Mouse (Mus musculus): ENCODE data around the gene Dync2li1.

Dync2li1 gene

GRCm38 (mm10) chr17:84611500-84611899, 14.8 kb upstream of the Dync2li1 start:
- DNase-seq (ENCODE audit: low spot score in 2 of 2): no peak

GRCm38 (mm10) chr17:84611971-84612370, 14.3 kb upstream of the Dync2li1 start:
- DNase-seq (ENCODE audit: low spot score in 2 of 2): no peak

- no peak for DNase-seq (ENCODE audit: low spot score in 2 of 2)
These were observed 10.5 kb upstream of the Dync2li1 start for GRCm38 (mm10) chr17:84615811-84616210.

- no peak for DNase-seq (ENCODE audit: low spot score in 2 of 2)
These were observed 9.7 kb upstream of the Dync2li1 start for GRCm38 (mm10) chr17:84616526-84617074.

- no peak for DNase-seq (ENCODE audit: low spot score in 2 of 2)
These were observed 8.3 kb upstream of the Dync2li1 start for GRCm38 (mm10) chr17:84617953-84618352.

GRCm38 (mm10) chr17:84619112-84619511, 7.2 kb upstream of the Dync2li1 start:
- no peak for DNase-seq (ENCODE audit: low spot score in 2 of 2)

GRCm38 (mm10) chr17:84620076-84620475, 6.2 kb upstream of the Dync2li1 start:
- DNase-seq (ENCODE audit: low spot score in 2 of 2): no peak

- DNase-seq (ENCODE audit: low spot score in 2 of 2): no peak
These were observed 5.7 kb upstream of the Dync2li1 start for GRCm38 (mm10) chr17:84620610-84621009.

- no peak for DNase-seq (ENCODE audit: low spot score in 2 of 2)
These were observed 5.1 kb upstream of the Dync2li1 start for GRCm38 (mm10) chr17:84621209-84621608.

DNA sequence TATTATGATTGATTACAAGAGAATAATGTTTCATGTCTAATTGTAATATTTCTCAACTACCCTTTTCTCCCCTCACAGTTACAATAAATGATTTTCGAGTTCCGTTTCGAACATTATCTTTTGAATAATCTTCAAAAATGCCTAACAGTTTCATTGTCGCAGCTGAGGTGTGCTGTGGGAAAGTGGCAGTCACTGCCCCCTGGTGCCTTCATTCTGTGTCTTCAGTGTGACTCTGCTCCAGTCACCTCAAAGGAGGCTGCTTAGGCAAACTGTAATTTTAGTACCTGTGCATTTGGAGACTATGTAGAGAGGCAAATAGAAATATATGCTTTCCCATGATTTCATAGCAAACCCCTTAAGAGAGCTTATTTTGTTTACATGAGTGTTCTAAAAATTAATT, 4.3 kb upstream of the Dync2li1 start:
- DNase-seq (ENCODE audit: low spot score in 2 of 2): no peak

- DNase-seq (ENCODE audit: low spot score in 2 of 2): no peak
These were observed 3.4 kb upstream of the Dync2li1 start for GRCm38 (mm10) chr17:84622873-84623272.

DNA sequence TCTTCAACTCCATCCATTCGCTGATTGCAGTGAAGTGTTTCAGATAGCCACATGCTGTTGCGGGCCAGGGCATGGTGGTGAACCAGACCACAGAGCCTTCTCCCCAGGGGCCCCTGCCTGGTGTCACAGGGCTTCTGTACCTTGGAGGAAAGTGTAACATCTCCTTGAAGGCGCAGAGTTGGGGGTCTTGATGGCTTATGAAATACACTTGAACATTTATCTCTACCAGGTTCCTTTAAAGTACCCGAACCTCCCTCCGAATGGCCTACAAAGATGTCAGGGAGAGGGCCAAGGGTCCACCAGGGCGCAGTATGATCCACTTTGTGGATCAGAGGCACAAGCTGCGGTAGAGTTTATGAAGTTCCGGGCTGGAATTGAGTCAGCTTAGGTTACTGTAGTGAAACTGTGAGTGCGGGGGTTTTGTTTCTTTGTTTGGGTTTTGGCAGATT, 585 bp downstream of the Dync2li1 start:
- DNase-seq (ENCODE audit: low spot score in 2 of 2): peak in 1 of 2 experiments; percentile 15

DNA sequence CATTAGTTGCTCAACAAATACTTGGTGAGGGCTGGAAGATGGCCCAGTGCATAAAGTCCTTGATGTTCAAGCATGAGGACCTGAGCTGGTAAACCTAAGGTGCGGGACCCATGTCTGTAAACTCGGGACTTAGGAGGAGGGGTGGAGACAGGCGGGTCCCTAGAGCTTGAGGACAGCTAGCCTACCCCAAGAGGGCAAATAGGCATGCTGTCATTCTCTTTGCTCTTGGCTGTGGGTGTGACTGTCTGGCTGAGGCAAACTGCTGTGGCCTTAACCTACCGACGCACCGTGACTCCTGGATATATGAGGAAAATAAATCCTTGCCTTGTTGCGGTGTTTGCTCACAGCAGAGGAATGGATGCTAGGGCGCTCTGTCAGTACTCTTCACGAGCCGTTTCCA, 1.4 kb downstream of the Dync2li1 start:
- DNase-seq (ENCODE audit: low spot score in 2 of 2): no peak

GRCm38 (mm10) chr17:84628611-84629010, 2.3 kb downstream of the Dync2li1 start:
- no peak for DNase-seq (ENCODE audit: low spot score in 2 of 2)

GRCm38 (mm10) chr17:84631836-84632235, 5.5 kb downstream of the Dync2li1 start:
- DNase-seq (ENCODE audit: low spot score in 2 of 2): no peak

DNA sequence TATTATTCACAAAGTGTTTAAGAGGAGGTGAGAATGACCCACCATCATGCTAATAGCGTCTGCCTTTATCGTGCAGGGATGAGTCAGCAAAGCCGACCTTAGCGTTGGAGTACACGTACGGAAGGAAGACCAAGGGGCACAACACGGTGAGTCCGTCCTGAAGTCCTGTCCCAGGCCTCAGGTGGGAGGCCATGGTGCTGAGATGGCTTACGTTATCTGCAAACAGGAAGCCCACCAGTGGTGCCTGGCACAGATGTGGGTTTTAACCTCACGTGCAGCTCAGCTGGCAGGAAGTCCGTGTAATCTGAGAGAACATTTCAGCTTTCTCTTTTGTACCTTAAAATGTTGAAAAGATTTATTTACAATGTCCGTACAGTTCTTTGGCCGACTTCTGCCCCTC, 7.1 kb downstream of the Dync2li1 start:
- DNase-seq (ENCODE audit: low spot score in 2 of 2): no peak

- peak in 1 of 2 experiments; percentile 13 for DNase-seq (ENCODE audit: low spot score in 2 of 2)
These were observed 10.0 kb downstream of the Dync2li1 start for GRCm38 (mm10) chr17:84636328-84636727.

GRCm38 (mm10) chr17:84637971-84638370, 11.7 kb downstream of the Dync2li1 start:
- DNase-seq (ENCODE audit: low spot score in 2 of 2): no peak

DNA sequence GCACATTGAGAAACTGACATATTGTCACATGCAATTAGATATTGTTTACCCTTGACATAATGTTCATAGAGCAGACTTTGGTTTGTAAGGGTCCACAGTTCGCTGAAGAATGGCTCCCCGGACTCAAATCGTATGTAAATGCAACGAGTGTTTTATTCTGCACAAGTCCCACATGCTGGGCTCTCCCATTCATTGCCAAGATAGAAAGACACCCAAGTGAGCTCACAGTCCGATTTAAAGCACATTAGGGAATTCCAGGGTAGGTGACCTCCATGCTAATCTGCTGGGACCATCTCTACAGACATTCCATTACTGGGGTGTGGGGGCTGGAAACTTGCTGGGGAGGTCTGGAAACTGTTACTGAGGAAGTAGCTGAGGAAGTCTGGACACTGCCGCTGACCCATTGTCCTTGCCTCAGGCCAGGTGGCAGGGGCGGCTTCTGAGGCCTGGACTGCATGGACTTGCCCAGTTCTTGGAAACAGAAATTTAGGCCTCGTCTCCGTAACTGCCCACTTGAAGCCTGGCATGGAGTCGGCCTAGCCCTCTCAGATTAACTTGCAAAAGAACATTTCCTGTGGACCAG, 13.6 kb downstream of the Dync2li1 start:
- DNase-seq (ENCODE audit: low spot score in 2 of 2): no peak

- peak; percentile 44 to 57 for DNase-seq (ENCODE audit: low spot score in 2 of 2)
These were observed 15.6 kb downstream of the Dync2li1 start for GRCm38 (mm10) chr17:84641893-84642292.

DNA sequence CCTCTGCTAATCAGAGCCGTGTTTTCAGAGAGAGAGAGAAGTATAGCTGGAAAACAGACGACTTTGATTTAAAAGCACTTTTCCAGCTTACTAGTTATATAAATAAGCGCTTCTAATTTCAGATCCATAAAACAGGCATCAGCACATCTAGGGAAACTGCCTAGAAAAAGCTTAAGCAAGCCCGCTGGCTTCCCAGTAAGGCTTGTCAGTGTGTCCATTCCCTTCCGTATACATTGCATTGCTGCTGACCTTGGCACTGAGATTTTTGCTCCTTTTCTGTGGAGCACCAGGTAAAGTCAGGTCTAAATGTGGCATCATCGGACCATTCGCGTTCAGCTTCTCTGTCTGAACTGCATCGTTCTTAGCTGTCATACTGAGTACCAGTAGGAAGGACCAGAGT, 16.0 kb downstream of the Dync2li1 start:
- DNase-seq (ENCODE audit: low spot score in 2 of 2): no peak

- DNase-seq (ENCODE audit: low spot score in 2 of 2): no peak
These were observed 18.2 kb downstream of the Dync2li1 start for GRCm38 (mm10) chr17:84644292-84645050.

DNA sequence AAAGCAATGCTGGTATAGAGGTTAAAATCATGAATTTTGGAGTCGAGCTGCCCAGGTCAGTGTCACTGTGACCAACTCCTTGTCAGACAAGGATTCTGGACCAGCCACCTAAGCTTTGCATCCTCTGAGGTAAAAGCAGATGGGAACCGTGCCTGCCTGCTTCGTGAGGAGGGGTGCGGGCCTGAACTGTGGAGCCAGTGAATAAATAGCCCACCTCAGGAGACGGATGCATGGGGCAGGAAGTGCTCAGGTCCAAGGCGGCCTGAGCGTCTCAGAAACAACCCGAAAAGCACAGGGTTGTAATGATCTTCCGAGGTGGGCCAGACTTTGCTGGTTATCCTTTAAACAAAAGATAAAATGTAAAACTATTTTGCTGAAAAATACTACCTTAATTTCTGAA, 18.8 kb downstream of the Dync2li1 start:
- no peak for DNase-seq (ENCODE audit: low spot score in 2 of 2)

All from cerebellum, postnatal 4 days (tissue).